Mouse (Mus musculus): ENCODE data around the gene Aloxe3. TPM values are rescaled to one million over a fixed set of nuclear protein-coding genes. Genes with fewer than 3 reads are reported as not detected.
"Not testable (repeated sequence)": the region's sequence is repeated elsewhere in the genome, so short reads cannot be mapped to it uniquely, and the experiment has no call there.

Aloxe3 gene
- polyA plus RNA-seq, 1 experiment, result not detected

DNA sequence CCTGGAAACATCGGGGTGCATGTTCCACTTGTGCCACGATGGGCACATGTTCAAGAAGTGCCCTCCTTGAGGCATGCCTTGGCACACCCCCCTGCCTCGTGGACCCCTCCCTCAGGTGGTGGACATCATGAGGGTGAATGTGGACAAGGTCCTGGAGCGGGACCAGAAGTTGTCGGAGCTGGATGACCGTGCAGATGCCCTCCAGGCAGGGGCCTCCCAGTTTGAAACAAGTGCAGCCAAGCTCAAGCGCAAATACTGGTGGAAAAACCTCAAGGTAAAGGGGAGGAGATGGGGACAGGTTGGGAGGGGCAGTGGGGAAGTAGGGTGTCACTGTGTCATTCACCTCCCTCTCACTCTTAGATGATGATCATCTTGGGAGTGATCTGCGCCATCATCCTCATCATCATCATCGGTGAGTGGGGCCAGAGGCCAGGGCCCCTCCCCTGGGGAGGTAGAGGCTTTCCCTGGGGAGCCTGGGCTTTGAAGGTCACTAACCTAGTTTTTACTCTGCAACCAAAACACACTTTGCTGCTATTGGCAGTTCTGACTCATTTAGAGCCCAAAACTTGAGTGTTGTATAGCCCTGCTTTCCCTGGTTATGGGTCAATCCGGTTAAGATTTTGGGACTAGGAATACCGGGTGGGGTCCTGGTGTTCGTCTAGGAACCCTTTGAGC is 35.9 kb upstream of the Aloxe3 start:
- peak overlapping the region; percentile 10 for H3K27ac ChIP-seq (replicated peaks; ENCODE audit: low read depth, low read length)
- H3K4me3 ChIP-seq (ENCODE audit: insufficient read depth, low read depth, low read length), result peak overlapping the region; percentile 99
- H3K4me1 ChIP-seq (ENCODE audit: control insufficient read depth, insufficient read depth, insufficient read length, low read length), result peaks cover 11% of the 10 kb centered on the region; the same call in 1 of the 2 replicates

GRCm38 (mm10) chr11:69090367-69090766 is 35.3 kb upstream of the Aloxe3 start:
- Histone ChIP-seq H3K27ac (replicated peaks; ENCODE audit: low read depth, low read length) (peak overlapping the region; percentile 10; the same call in 1 of the 2 replicates), H3K4me1 (ENCODE audit: control insufficient read depth, insufficient read depth, insufficient read length, low read length) (peaks cover 11% of the 10 kb centered on the region; the same call in 1 of the 2 replicates), H3K4me3 (ENCODE audit: insufficient read depth, low read depth, low read length) (peak overlapping the region; percentile 99; the same call in 1 of the 2 replicates)

DNA sequence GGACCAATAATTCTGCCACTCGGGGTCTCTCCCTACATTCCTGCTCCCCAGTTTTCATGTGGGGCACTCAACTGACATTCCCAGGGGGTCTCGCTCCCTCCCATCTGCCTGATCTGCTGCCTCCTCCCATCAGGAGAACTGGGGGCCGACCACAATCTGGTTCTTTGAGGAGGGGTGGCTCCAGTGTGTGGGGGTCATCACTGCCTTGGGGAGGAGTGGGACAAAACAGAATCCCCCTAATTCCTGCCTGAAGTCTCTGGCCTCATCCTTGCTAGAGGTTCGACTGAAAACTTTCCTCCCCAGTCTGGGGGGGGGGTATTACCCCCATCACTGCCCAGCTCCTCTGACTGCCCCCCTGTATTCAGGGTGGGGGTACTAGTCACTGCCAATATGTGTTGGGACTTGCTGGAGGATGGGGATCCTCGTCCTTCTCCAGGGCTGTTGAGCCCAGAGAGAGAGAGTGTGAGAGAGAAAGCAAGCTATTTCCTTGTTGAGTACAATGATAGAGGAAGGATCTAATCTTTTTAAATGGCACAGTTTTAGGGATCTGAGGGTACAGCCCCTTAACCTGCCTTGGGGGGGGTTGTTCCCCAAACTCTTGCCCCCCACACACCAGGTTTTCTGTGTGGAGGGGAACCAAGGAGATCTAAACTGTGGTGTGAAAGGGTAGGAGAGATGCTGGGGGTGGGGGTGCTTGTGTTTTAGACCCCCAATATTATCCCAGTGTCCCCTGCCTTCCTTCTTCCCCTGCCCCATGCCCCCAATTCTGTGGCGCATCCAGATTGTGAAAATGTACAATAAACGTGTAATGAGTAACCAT is 33.9 kb upstream of the Aloxe3 start:
- Histone ChIP-seq H3K27ac (replicated peaks; ENCODE audit: low read depth, low read length) (no peak overlapping the region), H3K4me3 (ENCODE audit: insufficient read depth, low read depth, low read length) (no peak overlapping the region), H3K4me1 (ENCODE audit: control insufficient read depth, insufficient read depth, insufficient read length, low read length) (peaks cover 11% of the 10 kb centered on the region; the same call in 1 of the 2 replicates)

DNA sequence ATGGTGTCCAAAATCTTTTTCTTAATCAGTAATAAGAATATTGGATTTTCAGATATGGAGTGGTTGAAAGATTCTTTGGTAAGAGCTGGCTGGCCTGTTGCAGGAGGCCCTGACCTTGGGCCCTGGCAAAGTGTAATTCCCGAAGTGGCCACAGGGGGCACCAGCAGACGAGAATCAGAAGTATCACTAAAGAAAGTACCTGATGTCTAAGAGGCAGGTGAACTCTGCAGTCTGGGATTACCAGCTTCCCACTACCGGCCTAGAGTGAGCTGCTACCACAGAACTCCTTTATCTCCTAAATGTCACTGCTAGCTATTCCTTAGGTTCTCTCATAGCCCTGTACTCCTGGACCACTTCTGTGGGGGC is 33.3 kb upstream of the Aloxe3 start:
- no peak overlapping the region for H3K27ac ChIP-seq (replicated peaks; ENCODE audit: low read depth, low read length)
- H3K4me3 ChIP-seq (ENCODE audit: insufficient read depth, low read depth, low read length), result no peak overlapping the region
- peaks cover 11% of the 10 kb centered on the region; the same call in 1 of the 2 replicates for H3K4me1 ChIP-seq (ENCODE audit: control insufficient read depth, insufficient read depth, insufficient read length, low read length)

DNA sequence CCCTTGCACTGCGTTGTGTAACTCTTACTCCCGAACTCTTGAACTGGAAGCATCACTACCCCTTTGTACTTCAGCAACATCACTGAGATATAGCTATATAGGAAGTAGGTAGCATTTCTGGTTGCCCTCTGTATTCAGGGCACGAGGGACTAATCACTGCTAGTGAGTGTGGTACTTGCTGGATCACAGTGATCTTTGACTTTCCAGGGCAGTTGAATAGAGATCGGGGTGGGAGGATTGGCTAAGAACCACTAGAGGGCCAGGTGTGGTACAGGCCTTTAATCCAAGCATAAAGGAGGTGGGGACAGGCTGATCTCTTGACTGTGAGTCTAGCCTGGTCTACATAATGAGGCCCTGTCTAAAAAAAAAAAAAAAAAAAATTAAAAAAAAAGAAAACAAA is 32.8 kb upstream of the Aloxe3 start:
- peaks cover 11% of the 10 kb centered on the region; the same call in 1 of the 2 replicates for H3K4me1 ChIP-seq (ENCODE audit: control insufficient read depth, insufficient read depth, insufficient read length, low read length)
- H3K27ac ChIP-seq (replicated peaks; ENCODE audit: low read depth, low read length), result no peak overlapping the region
- H3K4me3 ChIP-seq (ENCODE audit: insufficient read depth, low read depth, low read length), result no peak overlapping the region

DNA sequence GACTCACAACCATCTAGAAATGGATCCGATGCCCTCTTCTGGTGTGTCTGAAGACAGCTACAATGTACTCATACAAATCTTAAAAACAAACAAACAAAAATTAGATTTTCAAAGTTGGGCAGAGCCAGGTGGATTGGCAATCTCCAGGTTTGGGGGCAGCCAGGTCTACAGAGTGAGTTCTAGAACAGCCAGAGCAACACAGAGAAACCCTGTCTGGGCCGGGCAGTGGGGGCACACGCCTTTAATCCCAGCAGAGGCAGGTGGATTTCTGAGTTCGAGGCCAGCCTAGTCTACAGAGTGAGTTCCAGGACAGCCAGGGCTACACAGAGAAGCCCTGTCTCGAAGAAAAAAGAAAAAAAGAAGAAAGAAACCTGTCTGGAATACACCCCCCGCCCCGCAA is 31.8 kb upstream of the Aloxe3 start:
- H3K27ac ChIP-seq (replicated peaks; ENCODE audit: low read depth, low read length); H3K4me3 ChIP-seq (ENCODE audit: insufficient read depth, low read depth, low read length): not testable (repeated sequence)
- peaks cover 17% of the 10 kb centered on the region for H3K4me1 ChIP-seq (ENCODE audit: control insufficient read depth, insufficient read depth, insufficient read length, low read length)

DNA sequence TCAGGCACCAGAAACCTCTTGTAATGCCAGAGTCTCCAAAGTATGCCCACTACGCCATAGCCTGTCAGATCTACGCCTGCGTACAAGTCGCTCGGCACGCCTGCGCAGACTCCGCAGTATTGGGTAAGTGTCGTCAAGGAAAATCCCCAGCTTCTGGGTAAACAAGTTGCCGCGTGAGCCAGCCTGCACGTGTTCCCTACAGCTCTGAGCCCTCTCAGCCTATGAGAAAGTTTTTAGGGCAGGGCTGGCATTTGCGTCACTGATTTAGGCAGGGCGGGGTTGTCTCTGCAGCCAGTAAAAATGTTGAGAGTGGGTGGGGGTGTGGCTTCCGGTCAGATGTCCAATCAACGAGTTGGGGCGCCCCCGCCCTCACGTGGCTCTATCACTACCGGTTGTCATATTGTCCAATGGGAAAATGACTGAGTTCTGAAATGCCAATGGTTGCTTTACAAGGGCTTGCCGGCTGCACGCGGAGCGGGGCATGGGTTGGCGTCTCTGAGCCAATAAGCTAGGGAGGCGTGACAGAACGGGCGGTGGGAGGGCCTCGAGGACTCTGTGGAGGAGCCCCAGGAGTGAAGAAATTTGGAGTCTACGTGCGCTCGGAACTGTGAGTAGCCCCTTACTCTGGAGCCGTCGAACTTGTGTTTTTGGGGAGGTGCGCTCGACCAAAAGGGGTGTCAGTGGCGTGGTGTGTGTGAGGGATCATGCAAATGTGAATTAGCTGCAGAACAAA is 30.8 kb upstream of the Aloxe3 start, which contains the start of gene Per1:
Gene Per1 (plus strand): TSS at position 521 of the 733 bp plus-strand sequence.
- peak within 1 kb of the TSS; percentile 99 for H3K27ac ChIP-seq (replicated peaks; ENCODE audit: low read depth, low read length)
- peaks cover 11% of the 10 kb centered on the region for H3K4me1 ChIP-seq (ENCODE audit: control insufficient read depth, insufficient read depth, insufficient read length, low read length)
- H3K4me3 ChIP-seq (ENCODE audit: insufficient read depth, low read depth, low read length), result peak within 1 kb of the TSS; percentile 68

GRCm38 (mm10) chr11:69095511-69096231 is 30.0 kb upstream of the Aloxe3 start:
- H3K4me3 ChIP-seq (ENCODE audit: insufficient read depth, low read depth, low read length), result peak overlapping the region; percentile 68
- H3K4me1 ChIP-seq (ENCODE audit: control insufficient read depth, insufficient read depth, insufficient read length, low read length), result peaks cover 6% of the 10 kb centered on the region
- H3K27ac ChIP-seq (replicated peaks; ENCODE audit: low read depth, low read length), result peak overlapping the region; percentile 99

DNA sequence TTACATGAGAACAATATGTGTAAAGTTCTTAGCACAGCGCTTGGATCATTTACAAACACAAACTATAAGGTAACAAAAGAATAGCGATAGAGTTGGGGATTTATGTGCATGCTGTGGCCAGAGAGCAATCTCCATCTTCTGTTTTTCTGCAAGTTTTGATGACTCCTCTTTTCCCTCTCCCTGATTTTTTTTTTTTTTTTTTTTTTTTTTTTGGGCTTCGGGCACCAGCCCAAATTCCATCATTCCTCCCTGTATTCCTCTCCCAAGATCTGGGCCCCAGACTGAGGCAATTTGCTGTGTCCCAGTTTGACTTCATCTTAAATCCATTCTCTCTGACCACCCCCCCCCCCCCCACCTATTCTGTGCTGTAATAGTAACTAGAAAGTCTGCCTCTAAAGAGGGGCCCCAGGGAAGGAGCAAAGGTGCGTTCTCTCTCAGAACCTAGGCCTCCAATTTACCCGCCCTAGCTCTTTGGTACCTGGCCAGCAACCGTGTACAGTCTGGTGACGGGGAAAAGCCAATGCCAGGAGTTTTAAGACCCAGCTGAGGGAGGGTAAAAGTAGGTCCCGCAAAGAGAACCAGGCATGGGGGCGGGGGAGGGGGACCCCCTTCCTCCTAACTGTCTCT is 29.2 kb upstream of the Aloxe3 start:
- H3K27ac ChIP-seq (replicated peaks; ENCODE audit: low read depth, low read length), result peak overlapping the region; percentile 99
- peak overlapping the region; percentile 68 for H3K4me3 ChIP-seq (ENCODE audit: insufficient read depth, low read depth, low read length)
- H3K4me1 ChIP-seq (ENCODE audit: control insufficient read depth, insufficient read depth, insufficient read length, low read length), result peaks cover 6% of the 10 kb centered on the region

DNA sequence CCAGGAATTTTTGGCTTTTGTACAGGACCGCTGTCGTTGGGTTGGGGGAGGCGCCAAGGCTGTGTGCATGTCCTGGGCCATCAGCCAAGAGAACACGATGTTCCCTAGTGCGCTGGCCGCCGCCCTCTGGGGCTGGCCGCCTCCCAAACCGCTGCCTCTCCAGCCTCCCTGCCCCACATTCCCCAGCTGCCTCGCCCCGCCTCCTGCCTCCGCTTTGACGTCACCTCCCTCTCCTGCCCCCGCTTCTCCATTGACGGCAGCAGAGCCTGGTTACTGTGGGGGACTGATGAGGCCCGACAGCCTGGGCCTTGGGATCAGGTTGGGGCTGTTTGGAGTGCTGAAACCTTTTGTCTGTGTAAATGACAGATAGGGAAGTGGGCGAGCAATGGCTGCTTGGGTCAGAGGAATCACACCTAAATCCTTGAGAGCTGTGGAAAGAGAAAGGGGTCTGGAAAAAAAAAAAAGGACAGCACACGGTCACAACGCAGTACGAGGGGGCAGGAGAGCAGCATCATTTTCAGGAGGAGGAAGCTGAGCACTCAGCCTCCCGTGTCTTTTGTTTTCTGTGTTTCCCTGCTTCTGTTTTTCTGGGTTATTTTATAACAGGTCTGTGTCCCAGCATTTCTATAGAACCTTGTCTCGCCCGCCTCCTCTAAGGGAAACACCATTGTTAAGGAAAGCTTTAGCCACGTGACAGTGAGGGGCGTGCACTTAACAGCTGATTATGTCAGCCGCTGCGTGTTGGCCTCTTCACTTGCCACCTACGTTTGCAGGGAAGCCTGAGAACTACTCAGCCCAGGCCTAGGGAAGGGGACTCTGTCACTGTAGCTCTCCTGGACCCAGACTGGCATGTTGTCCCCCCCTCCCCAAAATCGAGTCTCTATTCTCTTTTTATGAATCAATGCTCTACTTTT is 28.5 kb upstream of the Aloxe3 start:
- Histone ChIP-seq H3K4me1 (ENCODE audit: control insufficient read depth, insufficient read depth, insufficient read length, low read length) (peaks cover 6% of the 10 kb centered on the region), H3K27ac (replicated peaks; ENCODE audit: low read depth, low read length) (peak overlapping the region; percentile 100), H3K4me3 (ENCODE audit: insufficient read depth, low read depth, low read length) (peak overlapping the region; percentile 68)

- peak overlapping the region; percentile 100 for H3K27ac ChIP-seq (replicated peaks; ENCODE audit: low read depth, low read length)
- H3K4me3 ChIP-seq (ENCODE audit: insufficient read depth, low read depth, low read length), result no peak overlapping the region
- H3K4me1 ChIP-seq (ENCODE audit: control insufficient read depth, insufficient read depth, insufficient read length, low read length), result peaks cover 6% of the 10 kb centered on the region
Observed at GRCm38 (mm10) chr11:69098039-69098761, 27.5 kb upstream of the Aloxe3 start.

DNA sequence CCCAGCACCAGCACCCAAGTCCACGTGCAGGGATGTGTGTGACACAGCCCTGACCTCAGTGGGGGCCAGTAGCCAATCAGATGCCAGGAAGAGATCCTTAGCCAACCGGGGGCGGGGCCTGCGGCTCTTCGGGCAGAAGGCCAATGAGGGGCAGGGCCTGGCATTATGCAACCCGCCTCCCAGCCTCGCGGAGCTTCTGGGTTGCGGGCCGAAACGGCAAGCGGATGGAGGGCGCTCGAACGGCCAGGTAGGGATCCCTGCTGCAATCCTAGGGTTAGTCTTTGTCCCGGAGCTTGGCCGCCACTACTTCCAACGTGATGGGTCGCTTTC is 27.0 kb upstream of the Aloxe3 start:
- peak overlapping the region; percentile 65 for H3K4me3 ChIP-seq (ENCODE audit: insufficient read depth, low read depth, low read length)
- peak overlapping the region; percentile 100 for H3K27ac ChIP-seq (replicated peaks; ENCODE audit: low read depth, low read length)
- peaks cover 6% of the 10 kb centered on the region for H3K4me1 ChIP-seq (ENCODE audit: control insufficient read depth, insufficient read depth, insufficient read length, low read length)

Data from brown adipose tissue, adult 24 weeks (tissue).